Mouse (Mus musculus): ENCODE measurements around the gene Rad9a.

Rad9a gene

DNA sequence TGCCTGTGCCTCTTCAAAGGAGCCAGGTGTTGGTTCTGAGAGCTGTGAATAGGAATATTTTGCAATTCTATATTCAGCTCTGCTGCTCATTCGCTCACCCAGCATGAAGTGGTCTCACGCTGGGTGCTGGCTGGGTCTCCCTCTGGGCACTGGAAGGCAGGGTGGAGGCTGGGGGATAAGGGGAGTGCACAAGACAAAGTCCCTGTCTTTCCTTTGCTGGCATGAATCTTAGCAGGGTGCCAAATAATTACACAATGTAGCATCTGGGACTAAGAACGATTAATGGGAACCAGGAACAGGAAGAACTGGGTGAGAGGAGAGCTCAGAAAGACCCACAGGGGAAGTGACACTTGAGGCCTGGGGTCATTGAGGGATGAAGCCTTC is 54.4 kb downstream of the Rad9a start:
- no peak for DNase-seq (ENCODE audit: low read depth, low spot score)

DNA sequence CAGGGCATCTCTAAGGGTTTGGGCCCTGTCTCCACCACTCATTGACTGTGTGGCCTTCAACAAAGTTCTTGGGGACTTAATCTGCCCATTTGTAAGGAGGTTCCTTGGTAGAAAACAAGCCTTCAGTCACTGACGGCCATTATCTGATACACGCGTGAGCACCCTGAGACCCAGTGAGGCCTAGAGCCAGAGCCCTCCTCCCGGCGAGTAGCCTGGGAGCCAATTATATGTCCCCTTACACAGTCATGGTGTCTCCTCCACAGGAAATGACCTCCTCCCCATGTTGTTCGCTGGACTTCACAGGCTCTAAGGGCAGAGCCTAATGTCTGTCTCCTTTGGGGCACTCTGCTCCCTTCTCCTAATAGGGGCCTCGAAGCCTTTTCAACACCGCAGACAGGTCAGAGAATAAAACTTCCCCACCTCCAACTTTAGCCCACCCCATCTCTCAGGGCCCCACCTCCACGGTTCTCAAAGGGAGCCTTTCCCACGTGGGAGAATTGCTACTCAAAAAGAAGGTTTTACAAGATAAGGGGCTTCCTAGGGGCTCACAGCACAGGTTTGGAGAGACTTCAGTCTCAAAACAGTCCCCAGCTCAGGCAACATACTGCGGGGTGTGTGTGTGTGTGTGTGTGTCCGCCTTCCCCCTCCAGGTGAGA is 55.0 kb downstream of the Rad9a start:
- no peak for DNase-seq (ENCODE audit: low read depth, low spot score)

DNA sequence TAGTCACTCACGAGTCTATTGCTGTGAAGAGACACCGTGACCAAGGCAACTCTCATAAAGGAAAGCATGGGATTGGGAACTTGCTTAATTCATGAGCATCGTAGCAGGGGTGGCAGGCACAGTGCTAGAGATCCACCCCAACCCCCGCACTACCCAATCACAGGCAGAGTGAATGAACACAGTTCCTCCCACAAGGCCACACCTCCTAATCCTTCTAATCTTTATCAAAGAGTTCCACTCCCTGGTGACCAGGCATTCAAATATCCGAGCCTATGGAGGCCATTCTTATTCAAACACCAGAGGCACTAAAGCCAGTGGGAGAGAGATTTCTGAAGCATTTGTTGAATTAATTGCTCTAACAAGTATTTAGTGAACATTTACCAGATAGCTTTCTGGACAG is 55.5 kb downstream of the Rad9a start:
- DNase-seq (ENCODE audit: low read depth, low spot score) = no peak
